Mouse (Mus musculus): ENCODE data around the gene Krtap29-1. TPM values are rescaled to one million over a fixed set of nuclear protein-coding genes. Genes with fewer than 3 reads are reported as not detected.

The Krtap29-1 gene
- not detected for polyA plus RNA-seq (2012; fragmentation: generic; extraction: Trizol)
- long read RNA-seq, experiment 1 = 0 reads
- long read RNA-seq, experiment 2 = 0 reads

DNA sequence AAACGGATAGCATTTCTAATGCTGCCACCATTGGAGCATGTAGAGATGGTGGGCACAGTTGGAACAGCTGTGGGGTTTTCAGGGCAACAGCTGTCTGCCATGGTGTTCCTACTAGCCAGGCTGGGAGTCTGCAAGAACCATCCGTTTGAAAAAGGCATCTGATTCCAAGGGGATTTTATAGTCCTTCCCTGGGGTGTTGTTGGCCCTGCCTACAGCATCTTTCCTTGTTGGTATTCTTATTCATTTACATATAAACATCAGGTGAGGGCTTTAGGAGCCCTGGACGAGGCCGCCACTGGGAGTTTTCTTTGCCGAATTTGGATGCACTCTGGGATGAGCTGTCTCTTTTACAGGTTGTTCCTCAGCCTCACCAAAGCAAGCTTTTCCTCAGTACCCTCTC is at the start of gene Krtap29-1:
Gene Krtap29-1, minus strand, starts transcription at position 101 of the 400 bp plus-strand sequence.
- Histone ChIP-seq H3K36me3 (ENCODE audit: control insufficient read depth, insufficient read depth) (no peaks in the 10 kb centered on the region), H3K4me3 (ENCODE audit: insufficient read depth, poor library complexity, severe bottlenecking) (no peak within 1 kb of the TSS), H3K79me2 (ENCODE audit: control insufficient read depth, insufficient read depth) (no peaks in the 10 kb centered on the region), H3K79me3 (ENCODE audit: low read depth) (no peaks in the 10 kb centered on the region), H3ac (ENCODE audit: control insufficient read depth, insufficient read length, low read depth) (no peak within 1 kb of the TSS), H3K27me3 (ENCODE audit: control insufficient read depth, insufficient read depth, insufficient read length) (peaks cover 39% of the 10 kb centered on the region)
- no peak for TF ChIP-seq USF1 (IDR thresholded peaks at IDR 0.05; ENCODE audit: low read depth)
- no peak for TF ChIP-seq FOSL1 (IDR thresholded peaks at IDR 0.05; ENCODE audit: insufficient read depth, low read length, poor library complexity, severe bottlenecking)
- no peak for TF ChIP-seq CTCF (IDR thresholded peaks at IDR 0.05; ENCODE audit: control insufficient read depth, insufficient read depth, insufficient read length)

DNA sequence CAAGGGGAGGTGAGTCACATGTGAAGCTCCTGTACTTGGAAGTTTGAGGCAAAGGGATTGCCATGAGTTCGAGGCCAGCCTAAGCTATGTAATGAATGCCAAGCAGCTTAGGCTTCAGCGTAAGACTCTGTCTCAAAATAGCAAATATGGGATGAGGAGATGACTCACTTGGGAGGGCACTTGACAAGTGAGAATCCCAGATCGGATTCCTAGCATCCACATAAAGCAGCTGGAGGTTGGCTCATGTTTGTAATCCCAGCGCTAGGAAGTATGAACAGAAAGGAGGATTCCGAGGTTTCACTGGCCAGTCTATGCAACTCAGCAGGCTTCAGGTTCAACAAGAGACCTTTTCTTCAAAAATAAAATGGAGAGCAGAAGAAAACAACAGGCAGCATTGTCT is 42.6 kb upstream of the Krtap29-1 start:
- Histone ChIP-seq H3K36me3 (ENCODE audit: control insufficient read depth, insufficient read depth) (no peaks in the 10 kb centered on the region), H3K79me2 (ENCODE audit: control insufficient read depth, insufficient read depth) (no peaks in the 10 kb centered on the region), H3K79me3 (ENCODE audit: low read depth) (no peaks in the 10 kb centered on the region), H3ac (ENCODE audit: control insufficient read depth, insufficient read length, low read depth) (no peak overlapping the region), H3K27me3 (ENCODE audit: control insufficient read depth, insufficient read depth, insufficient read length) (no peaks in the 10 kb centered on the region), H3K4me3 (ENCODE audit: insufficient read depth, poor library complexity, severe bottlenecking) (no peak overlapping the region)
- TF ChIP-seq USF1 (IDR thresholded peaks at IDR 0.05; ENCODE audit: low read depth) (no peak), MYOG (IDR thresholded peaks at IDR 0.05; ENCODE audit: control insufficient read depth, extremely low read depth, insufficient read length) (no peak), CEBPB (IDR thresholded peaks at IDR 0.05; ENCODE audit: low read depth) (no peak), MAX (IDR thresholded peaks at IDR 0.05) (no peak), MYOD1 (IDR thresholded peaks at IDR 0.05; ENCODE audit: control insufficient read depth, insufficient read length, low read depth) (no peak), FOSL1 (IDR thresholded peaks at IDR 0.05; ENCODE audit: insufficient read depth, low read length, poor library complexity, severe bottlenecking) (no peak), CTCF (IDR thresholded peaks at IDR 0.05; ENCODE audit: control insufficient read depth, insufficient read depth, insufficient read length) (no peak)

DNA sequence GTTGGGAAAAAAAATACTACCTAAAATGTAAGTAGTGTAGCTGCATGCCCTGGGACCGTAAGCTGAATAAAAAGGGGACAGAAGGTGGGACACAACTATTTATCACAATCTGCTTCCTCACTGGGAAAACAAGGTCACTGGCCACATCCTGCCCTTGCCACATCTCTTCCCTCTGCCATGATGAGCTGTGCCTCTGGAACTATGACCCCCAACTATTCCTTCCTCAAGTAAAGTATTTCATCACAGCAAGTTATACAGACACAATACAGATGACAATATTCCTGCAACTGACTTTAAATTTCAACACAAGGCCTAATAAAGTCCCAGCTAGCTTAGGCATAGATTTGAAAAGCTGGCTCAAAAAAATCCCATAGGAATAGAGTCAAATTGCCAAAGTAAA is 40.6 kb upstream of the Krtap29-1 start:
- no peak overlapping the region for H3ac ChIP-seq (ENCODE audit: control insufficient read depth, insufficient read length, low read depth)
- TF ChIP-seq USF1 (IDR thresholded peaks at IDR 0.05; ENCODE audit: low read depth) = no peak
- TF ChIP-seq CTCF (IDR thresholded peaks at IDR 0.05; ENCODE audit: control insufficient read depth, insufficient read depth, insufficient read length) = no peak
- no peak for TF ChIP-seq CEBPB (IDR thresholded peaks at IDR 0.05; ENCODE audit: low read depth)
- TF ChIP-seq FOSL1 (IDR thresholded peaks at IDR 0.05; ENCODE audit: insufficient read depth, low read length, poor library complexity, severe bottlenecking) = no peak
- no peak for TF ChIP-seq MYOD1 (IDR thresholded peaks at IDR 0.05; ENCODE audit: control insufficient read depth, insufficient read length, low read depth)
- no peak for TF ChIP-seq MAX (IDR thresholded peaks at IDR 0.05)
- H3K79me3 ChIP-seq (ENCODE audit: low read depth) = no peaks in the 10 kb centered on the region
- H3K27me3 ChIP-seq (ENCODE audit: control insufficient read depth, insufficient read depth, insufficient read length) = no peaks in the 10 kb centered on the region
- no peaks in the 10 kb centered on the region for H3K36me3 ChIP-seq (ENCODE audit: control insufficient read depth, insufficient read depth)
- H3K4me3 ChIP-seq (ENCODE audit: insufficient read depth, poor library complexity, severe bottlenecking) = no peak overlapping the region
- no peaks in the 10 kb centered on the region for H3K79me2 ChIP-seq (ENCODE audit: control insufficient read depth, insufficient read depth)

DNA sequence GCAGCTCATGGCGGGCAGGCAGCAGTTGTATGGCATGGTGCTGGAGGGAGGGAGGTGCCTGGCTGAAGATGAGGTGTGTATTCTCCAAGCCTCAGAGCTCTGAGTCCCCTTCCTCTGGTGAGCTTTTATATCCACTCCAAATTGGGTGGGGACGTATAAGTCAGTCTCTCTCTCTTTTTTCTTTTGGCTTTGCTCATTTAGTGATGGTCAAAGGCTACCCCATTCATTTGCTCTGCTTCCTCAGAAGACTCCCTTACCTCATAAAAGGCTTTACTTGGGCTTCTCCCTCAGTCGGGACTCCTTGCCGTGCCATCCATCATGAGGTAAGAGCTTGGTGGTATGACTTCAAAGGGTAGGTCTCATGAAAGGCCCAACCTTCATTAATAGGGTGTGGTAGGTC is 37.3 kb upstream of the Krtap29-1 start, which contains the start of gene Krt33a:
Gene Krt33a, minus strand, starts transcription at position 101 of the 400 bp plus-strand sequence.
- H3K27me3 ChIP-seq (ENCODE audit: control insufficient read depth, insufficient read depth, insufficient read length) = no peaks in the 10 kb centered on the region
- no peaks in the 10 kb centered on the region for H3K79me2 ChIP-seq (ENCODE audit: control insufficient read depth, insufficient read depth)
- H3ac ChIP-seq (ENCODE audit: control insufficient read depth, insufficient read length, low read depth) = no peak within 1 kb of the TSS
- no peaks in the 10 kb centered on the region for H3K79me3 ChIP-seq (ENCODE audit: low read depth)
- H3K4me3 ChIP-seq (ENCODE audit: insufficient read depth, poor library complexity, severe bottlenecking) = no peak within 1 kb of the TSS
- no peaks in the 10 kb centered on the region for H3K36me3 ChIP-seq (ENCODE audit: control insufficient read depth, insufficient read depth)
- TF ChIP-seq CTCF (IDR thresholded peaks at IDR 0.05; ENCODE audit: control insufficient read depth, insufficient read depth, insufficient read length) = no peak
- no peak for TF ChIP-seq MAX (IDR thresholded peaks at IDR 0.05)
- TF ChIP-seq CEBPB (IDR thresholded peaks at IDR 0.05; ENCODE audit: low read depth) = no peak
- no peak for TF ChIP-seq MYOD1 (IDR thresholded peaks at IDR 0.05; ENCODE audit: control insufficient read depth, insufficient read length, low read depth)
- no peak for TF ChIP-seq MYOG (IDR thresholded peaks at IDR 0.05; ENCODE audit: control insufficient read depth, extremely low read depth, insufficient read length)
- TF ChIP-seq FOSL1 (IDR thresholded peaks at IDR 0.05; ENCODE audit: insufficient read depth, low read length, poor library complexity, severe bottlenecking) = no peak
- no peak for TF ChIP-seq USF1 (IDR thresholded peaks at IDR 0.05; ENCODE audit: low read depth)

DNA sequence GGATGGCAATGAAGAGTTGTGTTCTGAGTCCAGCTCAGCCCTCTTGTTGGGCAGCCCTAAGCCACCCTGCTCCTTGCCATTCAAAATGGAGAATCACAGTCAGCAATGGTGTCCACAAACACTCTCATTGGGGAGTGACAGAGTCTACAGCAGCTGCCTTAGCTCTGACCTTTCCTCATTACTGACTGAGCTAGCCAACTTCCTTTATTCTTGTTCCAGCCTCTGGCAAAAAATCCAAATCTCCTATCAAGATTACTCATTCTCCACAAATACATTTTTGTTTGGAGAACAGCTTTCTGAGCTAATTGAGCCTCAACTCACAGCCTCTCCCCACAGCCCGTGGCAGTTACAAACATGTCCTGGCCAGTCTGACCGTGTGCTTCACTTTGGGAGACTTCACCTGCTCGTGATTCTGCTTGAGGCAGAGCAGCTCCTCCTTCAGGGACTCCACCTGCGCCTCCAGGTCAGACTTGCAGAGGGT is 34.9 kb upstream of the Krtap29-1 start:
- Histone ChIP-seq H3K79me3 (ENCODE audit: low read depth) (no peaks in the 10 kb centered on the region), H3K27me3 (ENCODE audit: control insufficient read depth, insufficient read depth, insufficient read length) (no peaks in the 10 kb centered on the region), H3ac (ENCODE audit: control insufficient read depth, insufficient read length, low read depth) (no peak overlapping the region), H3K79me2 (ENCODE audit: control insufficient read depth, insufficient read depth) (no peaks in the 10 kb centered on the region), H3K36me3 (ENCODE audit: control insufficient read depth, insufficient read depth) (no peaks in the 10 kb centered on the region), H3K4me3 (ENCODE audit: insufficient read depth, poor library complexity, severe bottlenecking) (no peak overlapping the region)
- no peak for TF ChIP-seq CEBPB (IDR thresholded peaks at IDR 0.05; ENCODE audit: low read depth)
- no peak for TF ChIP-seq MYOG (IDR thresholded peaks at IDR 0.05; ENCODE audit: control insufficient read depth, extremely low read depth, insufficient read length)
- no peak for TF ChIP-seq MYOD1 (IDR thresholded peaks at IDR 0.05; ENCODE audit: control insufficient read depth, insufficient read length, low read depth)
- no peak for TF ChIP-seq MAX (IDR thresholded peaks at IDR 0.05)
- no peak for TF ChIP-seq CTCF (IDR thresholded peaks at IDR 0.05; ENCODE audit: control insufficient read depth, insufficient read depth, insufficient read length)
- no peak for TF ChIP-seq FOSL1 (IDR thresholded peaks at IDR 0.05; ENCODE audit: insufficient read depth, low read length, poor library complexity, severe bottlenecking)
- TF ChIP-seq USF1 (IDR thresholded peaks at IDR 0.05; ENCODE audit: low read depth) = no peak

DNA sequence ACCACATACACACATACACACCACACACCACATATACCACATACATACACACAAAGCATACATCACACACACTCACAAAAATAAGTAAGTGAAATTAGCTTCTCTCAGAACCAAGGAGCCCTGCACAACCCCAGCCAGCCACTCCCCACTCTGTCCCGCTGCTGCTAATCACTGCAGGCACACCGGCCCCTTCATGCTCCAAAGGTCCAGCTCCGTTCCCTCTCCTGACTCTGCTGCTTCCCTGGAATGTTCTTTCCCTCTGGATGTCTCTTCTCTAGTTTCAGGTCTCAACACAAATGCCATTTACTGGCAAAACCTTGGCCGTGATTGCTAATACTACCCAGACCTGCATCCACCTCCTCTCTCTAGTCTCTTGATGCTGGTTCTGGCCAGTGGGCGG is 31.8 kb upstream of the Krtap29-1 start:
- H3ac ChIP-seq (ENCODE audit: control insufficient read depth, insufficient read length, low read depth) = no peak overlapping the region
- no peaks in the 10 kb centered on the region for H3K79me2 ChIP-seq (ENCODE audit: control insufficient read depth, insufficient read depth)
- no peaks in the 10 kb centered on the region for H3K36me3 ChIP-seq (ENCODE audit: control insufficient read depth, insufficient read depth)
- no peaks in the 10 kb centered on the region for H3K79me3 ChIP-seq (ENCODE audit: low read depth)
- TF ChIP-seq MAX (IDR thresholded peaks at IDR 0.05) = no peak
- TF ChIP-seq MYOD1 (IDR thresholded peaks at IDR 0.05; ENCODE audit: control insufficient read depth, insufficient read length, low read depth) = no peak
- no peak overlapping the region for H3K4me3 ChIP-seq (ENCODE audit: insufficient read depth, poor library complexity, severe bottlenecking)
- no peaks in the 10 kb centered on the region for H3K27me3 ChIP-seq (ENCODE audit: control insufficient read depth, insufficient read depth, insufficient read length)

Measured in C2C12 (cell line).